Mouse (Mus musculus) ES-E14 (cell line): ENCODE measurements around the gene N4bp1.

ENCODE experiments used
- CHD2 ChIP-seq: IDR thresholded peaks from 2 replicates; pipeline ENCODE4 v1.6.1; 2014; ENCODE audit warnings: mild to moderate bottlenecking, low read depth, low read length, inconsistent platforms
- MAFK ChIP-seq: IDR thresholded peaks from 2 replicates; pipeline ENCODE4 v1.6.1; 2014; ENCODE audit warnings: mild to moderate bottlenecking, low read depth, low read length, inconsistent platforms; ENCODE audit not compliant: insufficient read depth
- ZNF384 ChIP-seq: IDR thresholded peaks from 2 replicates; pipeline ENCODE4 v1.6.1; 2012; ENCODE audit warnings: low read depth, low read length, inconsistent platforms

- no peak for TF ChIP-seq MAFK
- TF ChIP-seq CHD2, result no peak
- TF ChIP-seq ZNF384, result no peak
Observed at GRCm38 (mm10) chr8:86838707-86839438, 46.2 kb downstream of the N4bp1 start.
